Mouse (Mus musculus) MEL (cell line): ENCODE data around the gene Pphln1. TPM values are rescaled to one million over a fixed set of nuclear protein-coding genes. Genes with fewer than 3 reads are reported as not detected.

Experiments used
- DNase-seq: peaks from one replicate; pipeline ENCODE4 v3.0.0; 2011; ENCODE audit warnings: low read depth, low spot score
- H3K27ac ChIP-seq: 2 replicates; pipeline ENCODE4 v1.5.1; 2012; ENCODE audit warnings: low read depth, mild to moderate bottlenecking, control low read depth, low read length, moderate library complexity; ENCODE audit not compliant: control insufficient read depth
- H3K27me3 ChIP-seq, 2 experiments: fragments of 150-350 bp in 1 of 2; sonication (generic) in 1 of 2; 2 replicates each; pipeline ENCODE4 v1.6.1; 2012; ENCODE audit warnings: low read length in 2 of 2, mild to moderate bottlenecking in 2 of 2, improper control_type of control experiment in 1 of 2, moderate library complexity in 1 of 2; ENCODE audit not compliant: insufficient read depth in 2 of 2, control insufficient read depth in 1 of 2
- H3K36me3 ChIP-seq, 2 experiments: 2 replicates each; pipeline ENCODE4 v1.6.1; 2012 to 2014; ENCODE audit warnings: low read length in 2 of 2, improper control_type of control experiment in 1 of 2, inconsistent platforms in 1 of 2, mild to moderate bottlenecking in 1 of 2; ENCODE audit not compliant: insufficient read depth in 2 of 2, control insufficient read depth in 1 of 2
- H3K4me1 ChIP-seq, 2 experiments: fragments of 150-350 bp in 1 of 2; sonication (generic) in 1 of 2; 2 replicates each; pipeline ENCODE4 v1.6.1; 2012; ENCODE audit warnings: low read length in 2 of 2, improper control_type of control experiment in 1 of 2, mild to moderate bottlenecking in 1 of 2; ENCODE audit not compliant: insufficient read depth in 2 of 2, control insufficient read depth in 1 of 2
- H3K4me3 ChIP-seq, 2 experiments: fragments of 150-350 bp in 1 of 2; sonication (generic) in 1 of 2; 2 replicates each; pipeline ENCODE4 v1.5.1; 2012; ENCODE audit warnings: low read depth in 2 of 2, low read length in 2 of 2, mild to moderate bottlenecking in 2 of 2, moderate library complexity in 2 of 2, control low read depth in 1 of 2, improper control_type of control experiment in 1 of 2; ENCODE audit not compliant: control insufficient read depth in 1 of 2, insufficient read depth in 1 of 2
- H3K79me2 ChIP-seq: 2 replicates; pipeline ENCODE4 v1.6.1; 2012; ENCODE audit warnings: mild to moderate bottlenecking, low read length, moderate library complexity; ENCODE audit not compliant: control insufficient read depth, poor library complexity, insufficient read depth
- H3K9ac ChIP-seq: 2 replicates; pipeline ENCODE4 v1.6.1; 2012; ENCODE audit warnings: low read depth, mild to moderate bottlenecking, control low read depth, low read length, moderate library complexity; ENCODE audit not compliant: control insufficient read depth, poor library complexity, severe bottlenecking
- H3K9me3 ChIP-seq: fragments of 150-350 bp; sonication (generic); replicated peaks from 2 replicates; pipeline ENCODE4 v1.6.1; 2012; ENCODE audit warnings: mild to moderate bottlenecking, low read length, improper control_type of control experiment, moderate library complexity; ENCODE audit not compliant: insufficient read depth
- BHLHE40 ChIP-seq: IDR thresholded peaks from 2 replicates; pipeline ENCODE4 v1.6.1; 2012; ENCODE audit warnings: low read depth, mild to moderate bottlenecking, inconsistent platforms, low read length, improper control_type of control experiment, borderline replicate concordance
- CHD1 ChIP-seq: IDR thresholded peaks from 2 replicates; pipeline ENCODE4 v1.6.1; 2012; ENCODE audit warnings: low read depth, mild to moderate bottlenecking, inconsistent platforms, low read length, improper control_type of control experiment
- CTCF ChIP-seq, 3 experiments: IDR thresholded peaks in 2 of 3; conservative IDR thresholded peaks in 1 of 3; 2 replicates each; pipeline ENCODE4 v1.5.1; 2011 to 2012; ENCODE audit warnings: low read length in 3 of 3, low read depth in 2 of 3, mild to moderate bottlenecking in 2 of 3, improper control_type of control experiment in 1 of 3, inconsistent platforms in 1 of 3, mixed read lengths in 1 of 3, moderate library complexity in 1 of 3; ENCODE audit not compliant: control insufficient read depth in 1 of 3, insufficient read depth in 1 of 3, poor library complexity in 1 of 3, severe bottlenecking in 1 of 3
- EP300 ChIP-seq, 2 experiments: IDR thresholded peaks; 2 replicates each; pipeline ENCODE4 v1.6.1; 2011; ENCODE audit warnings: improper control_type of control experiment in 2 of 2, low read length in 2 of 2, low read depth in 1 of 2, mild to moderate bottlenecking in 1 of 2
- JUND ChIP-seq: IDR thresholded peaks from 2 replicates; pipeline ENCODE4 v1.6.1; 2011; ENCODE audit warnings: low read depth, mild to moderate bottlenecking, improper control_type of control experiment, low read length
- KAT2A ChIP-seq: conservative IDR thresholded peaks from 2 replicates; pipeline ENCODE4 v1.6.1; 2012; ENCODE audit warnings: low read depth, low read length, improper control_type of control experiment, inconsistent platforms
- MAFK ChIP-seq: IDR thresholded peaks from 2 replicates; pipeline ENCODE4 v1.6.1; 2011; ENCODE audit warnings: low read depth, mild to moderate bottlenecking, low read length, improper control_type of control experiment, borderline replicate concordance
- MAX ChIP-seq: IDR thresholded peaks from 2 replicates; pipeline ENCODE4 v1.6.1; 2011; ENCODE audit warnings: low read length, improper control_type of control experiment
- MEF2A ChIP-seq: IDR thresholded peaks from 2 replicates; pipeline ENCODE4 v1.6.1; 2014; ENCODE audit warnings: low read depth, mild to moderate bottlenecking, inconsistent platforms, low read length, improper control_type of control experiment; ENCODE audit not compliant: poor library complexity, insufficient replicate concordance, severe bottlenecking; ENCODE audit errors: extremely low read depth
- MYB ChIP-seq: IDR thresholded peaks from 2 replicates; pipeline ENCODE4 v1.6.1; 2011; ENCODE audit warnings: mild to moderate bottlenecking, low read depth, low read length, improper control_type of control experiment
- MYC ChIP-seq: IDR thresholded peaks from 2 replicates; pipeline ENCODE4 v1.6.1; 2011; ENCODE audit warnings: low read depth, mild to moderate bottlenecking, low read length, improper control_type of control experiment, moderate library complexity
- NELFE ChIP-seq: IDR thresholded peaks from 2 replicates; pipeline ENCODE4 v1.6.1; 2011; ENCODE audit warnings: low read depth, low read length, improper control_type of control experiment
- NRF1 ChIP-seq: IDR thresholded peaks from 2 replicates; pipeline ENCODE4 v1.6.1; 2014; ENCODE audit warnings: low read depth, mild to moderate bottlenecking, inconsistent platforms, low read length, improper control_type of control experiment, moderate library complexity; ENCODE audit not compliant: poor library complexity, insufficient read depth, severe bottlenecking
- POLR2A ChIP-seq, 2 experiments: IDR thresholded peaks; 2 replicates each; pipeline ENCODE4 v1.6.1; 2011 to 2012; ENCODE audit warnings: low read length in 2 of 2, mild to moderate bottlenecking in 2 of 2, control low read depth in 1 of 2, improper control_type of control experiment in 1 of 2, low read depth in 1 of 2, moderate library complexity in 1 of 2; ENCODE audit not compliant: control insufficient read depth in 1 of 2, insufficient read depth in 1 of 2, poor library complexity in 1 of 2
- RAD21 ChIP-seq: IDR thresholded peaks from 2 replicates; pipeline ENCODE4 v1.6.1; 2011; ENCODE audit warnings: mild to moderate bottlenecking, low read depth, low read length, improper control_type of control experiment
- SMC3 ChIP-seq: IDR thresholded peaks from 2 replicates; pipeline ENCODE4 v1.6.1; 2011; ENCODE audit warnings: low read depth, low read length, improper control_type of control experiment
- USF1 ChIP-seq: IDR thresholded peaks from 2 replicates; pipeline ENCODE4 v1.6.1; 2014; ENCODE audit warnings: low read depth, mild to moderate bottlenecking, inconsistent platforms, low read length, improper control_type of control experiment, moderate library complexity
- polyA plus RNA-seq, 2 experiments: library from polyadenylated mRNA; stranded (reverse) in 1 of 2; unstranded in 1 of 2; fragments of >175 nt in 1 of 2; fragments of >200 nt in 1 of 2; gene quantifications; 2 replicates each; pipeline versions ENCODE4 v1.2.1 to v1.2.4; 2012; ENCODE audit warnings: low replicate concordance in 2 of 2, low read depth in 1 of 2; ENCODE audit not compliant: insufficient read length in 2 of 2, insufficient read depth in 1 of 2, missing spikeins in 1 of 2
- total RNA-seq: library from RNA; depleted of rRNA; stranded (reverse); fragments of 300-350 nt; gene quantifications from 2 replicates; pipeline ENCODE4 v1.2.3, GENCODE M21; 2012

Gene Pphln1
- total and polyA plus RNA-seq, 3 experiments = 43.4 to 63.0 (median 50.1) TPM

- no peak overlapping the region for H3K4me3 ChIP-seq
- no peaks in the 10 kb centered on the region for H3K27me3 ChIP-seq
Measured at GRCm38 (mm10) chr15:93368558-93368957, 29.6 kb upstream of the Pphln1 start.

GRCm38 (mm10) chr15:93371838-93372237 is 26.3 kb upstream of the Pphln1 start:
- Histone ChIP-seq H3K27ac (no peak overlapping the region), H3K79me2 (no peaks in the 10 kb centered on the region), H3K4me3 (no peak overlapping the region), H3K9me3 (no peaks in the 10 kb centered on the region), H3K36me3 (peaks cover 0 to 5% of the 10 kb centered on the region in 2 experiments; a peak in 1 of 4 replicates), H3K27me3 (no peaks in the 10 kb centered on the region), H3K9ac (no peak overlapping the region), H3K4me1 (peaks cover 0 to 10% of the 10 kb centered on the region in 2 experiments; a peak in 2 of 4 replicates)
- DNase-seq = no peak
- TF ChIP-seq USF1 (no peak), CHD1 (no peak), MYB (no peak), CTCF (IDR thresholded peaks at IDR 0.05 in 2 of 3, conservative IDR thresholded peaks at IDR 0.05 in 1 of 3; ENCODE audit: control insufficient read depth in 1 of 3, insufficient read depth in 1 of 3, low read depth in 2 of 3, low read length in 3 of 3, poor library complexity in 1 of 3, severe bottlenecking in 1 of 3) (peak; percentile 7 to 45 (median 36); a peak in 3 of 6 replicates), NRF1 (no peak), MEF2A (no peak), BHLHE40 (no peak), KAT2A (no peak), RAD21 (peak; percentile 24), NELFE (no peak), MYC (no peak), SMC3 (peak; percentile 40; the same call in 1 of the 2 replicates), POLR2A (IDR thresholded peaks at IDR 0.05; ENCODE audit: control insufficient read depth in 1 of 2, insufficient read depth in 1 of 2, low read depth in 1 of 2, low read length in 2 of 2, poor library complexity in 1 of 2) (no peak), MAX (no peak)
- TF ChIP-seq, all 39 proteins: peak for 3

More at GRCm38 (mm10) chr15:93368558-93368957, 29.6 kb upstream of the Pphln1 start:
- H3K27ac ChIP-seq = no peak overlapping the region
- DNase-seq = no peak
- H3K9me3 ChIP-seq = no peaks in the 10 kb centered on the region
- TF ChIP-seq MEF2A (no peak), EP300 (IDR thresholded peaks at IDR 0.05; ENCODE audit: low read depth in 1 of 2, low read length in 2 of 2) (no peak), CTCF (IDR thresholded peaks at IDR 0.05 in 2 of 3, conservative IDR thresholded peaks at IDR 0.05 in 1 of 3; ENCODE audit: control insufficient read depth in 1 of 3, insufficient read depth in 1 of 3, low read depth in 2 of 3, low read length in 3 of 3, poor library complexity in 1 of 3, severe bottlenecking in 1 of 3) (no peak), JUND (no peak), MAFK (no peak)
- H3K79me2 ChIP-seq = no peaks in the 10 kb centered on the region
- no peak overlapping the region for H3K9ac ChIP-seq
- peaks cover 0 to 3% of the 10 kb centered on the region in 2 experiments; a peak in 1 of 4 replicates for H3K4me1 ChIP-seq
- H3K36me3 ChIP-seq = no peaks in the 10 kb centered on the region
